Mouse (Mus musculus) embryo, embryonic 11 days (tissue): ENCODE measurements at regions not wholly inside any gene's neighbourhood (a gene's known extent, or its start where the extent isn't known, plus 50 kb on each side); places are given as distances from the start of the nearest gene placed in this dataset.

ENCODE experiments used
- DNase-seq: peaks from one replicate; pipeline ENCODE4 v3.0.0-alpha.2; 2015

GRCm38 (mm10) chr15:59138393-59139107 is 249.5 kb downstream of the Gm49356 start:
- no peak for DNase-seq

DNA sequence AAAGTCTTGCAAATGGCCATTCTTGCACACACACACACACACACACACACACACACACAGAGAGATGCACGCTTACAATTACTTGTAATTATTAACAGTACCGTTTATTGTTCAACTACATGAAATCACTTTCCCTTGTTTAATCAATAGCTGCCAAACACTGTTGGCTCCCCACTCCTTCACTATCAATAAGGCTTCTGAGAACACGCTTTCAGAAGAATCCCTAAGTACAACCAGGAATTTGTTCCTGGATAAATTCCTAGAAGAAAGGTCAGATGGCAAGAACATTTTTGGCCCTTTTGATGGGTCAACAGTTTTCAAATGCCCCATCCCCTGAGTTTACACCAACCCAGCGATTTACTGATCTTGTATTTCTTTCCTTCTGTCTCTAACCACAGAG is 252.5 kb downstream of the Gm49356 start:
- DNase-seq, result no peak

DNA sequence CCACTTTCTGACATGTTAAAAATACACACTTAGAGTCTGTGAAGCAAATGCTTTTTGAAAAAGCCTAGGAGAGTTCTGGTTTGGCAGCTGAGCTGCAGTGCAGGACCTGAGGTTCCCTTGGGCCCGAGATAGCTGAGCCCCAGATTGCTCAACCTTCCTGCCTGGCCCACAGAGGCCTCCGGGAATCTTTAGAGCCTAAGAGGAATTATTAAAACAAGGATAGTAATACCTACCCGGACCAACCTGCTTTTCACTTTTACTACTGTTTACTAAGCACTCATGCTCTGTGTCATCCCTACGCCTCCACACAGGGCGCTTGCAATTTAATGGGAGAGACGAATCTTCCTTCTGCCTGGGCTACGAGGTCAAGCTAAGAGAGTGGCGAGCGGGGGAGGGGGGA is 253.4 kb downstream of the Gm49356 start:
- DNase-seq, result no peak

- DNase-seq, result no peak
Measured at GRCm38 (mm10) chr15:59143891-59144290, 254.8 kb downstream of the Gm49356 start.

DNA sequence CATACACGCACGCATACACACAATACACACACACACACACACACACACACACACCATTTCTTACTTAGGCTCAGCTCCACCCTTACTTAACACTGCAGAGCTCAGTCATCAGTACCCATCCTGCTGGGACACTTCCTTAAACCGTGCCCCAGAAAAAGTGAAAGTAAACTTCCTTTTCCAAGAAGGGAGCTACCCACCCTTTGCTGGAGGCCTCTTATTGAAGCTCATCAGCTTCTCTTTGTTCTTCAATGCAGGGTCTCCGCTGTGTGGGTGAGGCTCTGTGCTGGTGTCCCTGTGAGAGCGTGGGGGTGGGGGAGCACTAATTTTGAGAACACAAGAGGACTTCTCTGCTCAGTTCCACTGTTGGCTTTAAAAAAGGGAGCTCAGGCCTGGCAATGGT is 256.6 kb downstream of the Gm49356 start:
- no peak for DNase-seq

DNA sequence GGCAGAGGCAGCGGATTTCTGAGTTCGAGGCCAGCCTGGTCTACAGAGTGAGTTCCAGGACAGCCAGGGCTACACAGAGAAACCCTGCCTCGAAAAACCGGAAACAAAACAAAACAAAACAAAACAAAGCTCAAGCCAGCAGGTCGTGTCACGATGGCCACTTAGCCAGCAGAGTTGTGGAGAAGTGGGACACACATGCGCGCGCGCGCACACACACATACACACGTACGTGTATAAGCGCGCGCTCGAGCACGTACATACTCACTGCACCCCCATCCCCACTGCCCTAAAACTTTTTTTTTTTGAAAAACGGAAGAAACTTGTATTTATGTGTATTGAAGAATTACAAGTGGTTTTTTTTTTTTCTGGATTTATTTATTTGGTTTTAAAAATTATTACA is 257.0 kb downstream of the Gm49356 start:
- no peak for DNase-seq

- peak; percentile 47 for DNase-seq
Measured at GRCm38 (mm10) chr15:59146586-59147085, 257.5 kb downstream of the Gm49356 start.

- no peak for DNase-seq
Measured at GRCm38 (mm10) chr15:59148531-59148930, 259.4 kb downstream of the Gm49356 start.

- DNase-seq, result no peak
Measured at GRCm38 (mm10) chr15:59151506-59151905, 262.4 kb downstream of the Gm49356 start.

DNA sequence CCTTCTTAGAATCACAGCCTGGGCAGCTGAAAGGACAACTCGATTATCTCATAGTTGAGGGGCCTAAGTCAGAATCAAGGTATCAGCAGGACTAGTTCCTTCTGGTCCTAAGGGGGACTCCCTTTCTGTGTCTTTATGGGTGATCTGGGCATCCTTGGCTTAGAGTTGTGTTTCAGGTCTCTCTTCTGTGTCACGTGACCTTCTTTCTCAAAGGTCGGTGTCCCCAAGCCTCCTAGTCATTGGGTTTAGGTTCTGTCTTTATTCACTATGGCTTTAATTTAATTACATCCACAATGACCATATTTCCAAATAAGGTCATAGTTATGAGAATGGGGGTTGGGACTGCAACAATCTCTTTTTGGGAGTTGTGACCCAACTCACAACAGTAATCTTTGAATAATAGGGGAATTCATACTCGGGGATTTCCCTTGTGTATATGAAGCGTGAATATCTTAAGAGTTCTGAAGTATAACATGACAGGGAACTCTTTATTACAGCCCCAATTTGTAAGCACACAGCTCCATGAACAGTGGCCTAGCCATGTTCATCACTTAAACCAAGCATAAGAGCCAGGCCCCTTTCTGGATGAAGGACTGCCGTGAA is 263.8 kb downstream of the Gm49356 start:
- no peak for DNase-seq

DNA sequence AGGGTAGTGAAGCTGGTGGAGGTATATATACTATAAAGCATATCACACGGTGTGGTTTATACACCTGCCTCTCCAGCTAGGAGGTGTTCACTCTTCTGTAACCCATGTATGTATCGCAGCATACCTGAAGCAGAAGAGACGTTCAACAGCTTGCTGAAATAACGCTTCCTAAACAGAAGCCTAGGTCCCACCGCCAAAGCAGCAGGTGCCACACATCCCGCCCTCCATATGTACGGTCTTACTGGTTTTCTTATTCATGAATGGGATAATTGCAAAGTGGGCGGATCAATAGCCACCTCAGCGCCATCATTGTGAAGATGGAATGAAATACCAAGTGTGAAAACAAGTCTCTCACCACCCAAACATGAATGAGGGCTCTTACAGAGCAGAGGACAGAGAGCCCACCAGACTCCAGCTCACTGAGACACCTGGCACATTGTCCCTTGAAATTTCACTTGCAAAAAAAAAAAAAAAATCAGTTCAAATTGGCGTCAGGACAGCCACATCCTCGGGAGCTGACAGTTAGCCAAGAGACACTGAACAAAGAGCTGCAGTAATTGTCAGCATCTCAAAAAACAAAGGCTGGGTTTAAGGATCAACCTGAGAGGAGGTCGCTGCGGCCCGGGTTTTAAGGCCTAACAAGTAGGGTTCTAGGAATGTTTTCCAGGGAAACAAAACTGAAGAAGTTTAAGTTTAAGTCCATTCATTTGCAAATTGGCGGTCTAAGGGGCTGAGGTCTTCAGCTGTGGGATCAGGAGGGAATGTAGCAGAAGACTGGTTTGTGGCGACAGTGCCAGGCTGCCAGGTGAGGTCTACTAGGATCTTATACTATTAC is 264.5 kb downstream of the Gm49356 start:
- DNase-seq, result no peak

GRCm38 (mm10) chr15:59154407-59155288 is 265.6 kb downstream of the Gm49356 start:
- DNase-seq, result no peak

- no peak for DNase-seq
Measured at GRCm38 (mm10) chr15:59155289-59155623, 266.2 kb downstream of the Gm49356 start.

DNA sequence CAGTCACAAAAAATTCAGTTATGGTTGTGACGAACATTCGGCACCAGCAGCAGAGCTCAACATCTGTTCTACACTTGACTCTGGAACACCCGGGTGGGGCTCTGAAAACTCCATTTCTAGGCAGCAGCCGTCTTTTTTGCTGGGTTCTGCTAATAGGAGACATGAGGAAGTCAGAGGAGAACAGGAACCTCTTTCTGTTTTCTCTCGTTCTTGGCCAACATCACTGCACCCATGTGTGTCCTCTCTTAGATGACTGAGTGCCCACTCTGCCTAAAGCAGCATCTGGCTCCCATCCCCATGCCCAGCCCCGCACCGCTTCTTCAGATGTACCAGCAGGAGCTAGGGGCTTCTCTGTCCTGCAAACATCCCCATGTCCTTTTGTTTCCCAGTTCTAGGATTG is 267.2 kb downstream of the Gm49356 start:
- DNase-seq, result no peak

- DNase-seq, result no peak
Measured at GRCm38 (mm10) chr15:59158760-59159159, 269.7 kb downstream of the Gm49356 start.

GRCm38 (mm10) chr15:59160931-59161920 is 272.1 kb downstream of the Gm49356 start:
- DNase-seq, result no peak

DNA sequence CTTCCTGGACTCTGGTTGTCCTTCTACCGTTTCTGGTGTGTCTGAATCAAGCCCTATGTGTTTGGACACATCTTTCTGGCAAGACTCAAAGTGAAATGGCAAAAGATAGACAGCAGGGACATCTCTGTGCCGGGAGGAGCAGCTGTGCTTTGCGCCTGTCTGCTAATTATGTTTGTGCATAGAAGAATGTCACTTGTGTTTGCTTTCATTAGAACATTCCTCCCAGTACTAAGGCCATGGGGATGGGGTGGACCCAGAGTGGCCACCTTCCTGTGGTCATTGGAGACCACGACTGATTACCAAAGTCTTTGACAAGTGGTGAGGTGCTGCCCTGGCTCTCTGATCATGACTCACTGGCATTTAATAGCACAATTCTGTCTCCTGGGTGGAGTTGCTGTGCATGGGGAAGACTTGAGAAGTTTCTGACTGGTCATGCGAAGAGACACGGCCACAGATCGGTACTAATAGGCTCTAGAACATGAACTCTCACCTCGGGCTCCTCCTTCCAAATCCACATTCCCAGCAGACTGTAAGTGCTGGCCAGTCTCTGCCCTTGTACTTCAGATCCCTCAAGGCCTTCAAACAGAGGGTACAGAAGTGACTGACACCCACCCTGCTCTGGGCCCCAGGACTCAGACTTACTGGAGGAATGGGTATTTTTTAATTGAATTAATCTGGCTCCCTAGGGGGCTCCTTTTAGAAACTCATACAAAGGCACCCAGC is 279.0 kb downstream of the Gm49356 start:
- DNase-seq, result no peak

- DNase-seq, result no peak
Measured at GRCm38 (mm10) chr15:59168660-59169170, 279.6 kb downstream of the Gm49356 start.

- no peak for DNase-seq
Measured at GRCm38 (mm10) chr15:59169237-59169797, 280.2 kb downstream of the Gm49356 start.

DNA sequence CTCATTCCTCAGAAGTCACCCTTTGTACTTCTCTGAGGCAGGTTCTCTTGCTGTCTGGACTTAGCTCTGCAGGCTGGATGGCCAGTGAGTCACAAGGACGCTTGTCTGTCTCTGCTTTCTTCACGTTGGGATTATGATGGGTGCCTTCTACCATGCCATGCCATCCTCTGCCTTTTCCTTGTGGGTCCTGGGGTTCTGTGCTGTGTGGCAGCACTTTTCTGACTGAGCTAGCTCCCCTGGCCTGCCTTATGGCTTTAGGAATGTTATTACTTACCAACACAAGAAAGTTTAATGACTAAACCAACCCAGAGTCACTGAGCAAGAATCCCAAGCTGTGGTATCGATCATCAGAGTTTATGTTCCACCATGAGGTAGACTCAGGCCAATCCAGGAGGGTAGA is 280.7 kb downstream of the Gm49356 start:
- DNase-seq, result no peak
